Mouse (Mus musculus): ENCODE data around the gene Kcnh1. TPM values are rescaled to one million over a fixed set of nuclear protein-coding genes. Genes with fewer than 3 reads are reported as not detected.

Kcnh1 gene
- total and polyA plus RNA-seq, 2 experiments from 2014 or later, result 0.10 to 0.31 TPM

GRCm38 (mm10) chr1:192311851-192312438 is 121.4 kb downstream of the Kcnh1 start:
- Histone ChIP-seq H3K9ac (replicated peaks; ENCODE audit: low read depth, low read length) (no peak overlapping the region), H3K27ac (ENCODE audit: low read depth) (no peak overlapping the region), H3K36me3 (replicated peaks; ENCODE audit: control insufficient read depth, insufficient read depth, low read length) (no peaks in the 10 kb centered on the region), H3K4me3 (ENCODE audit: low read depth, low read length) (no peak overlapping the region), H3K27me3 (ENCODE audit: control insufficient read depth, insufficient read depth, low read length) (no peaks in the 10 kb centered on the region), H3K9me3 (replicated peaks; ENCODE audit: control insufficient read depth, low read length) (no peaks in the 10 kb centered on the region), H3K4me1 (ENCODE audit: control insufficient read depth, insufficient read depth) (no peaks in the 10 kb centered on the region), H3K4me2 (ENCODE audit: low read depth, low read length) (no peak overlapping the region)
- ATAC-seq (ENCODE audit: insufficient read depth, low read depth), result no peak
- DNase-seq (ENCODE audit: low spot score), result no peak
- 78% methylated on average over 6 of the region's 6 CpGs for WGBS
- TF ChIP-seq EP300 (IDR thresholded peaks at IDR 0.05; ENCODE audit: low read depth), result no peak
- TF ChIP-seq CTCF (IDR thresholded peaks at IDR 0.05; ENCODE audit: low read depth), result no peak

GRCm38 (mm10) chr1:192312446-192312845 is 121.9 kb downstream of the Kcnh1 start:
- DNase-seq (ENCODE audit: low spot score) (no peak), ATAC-seq (ENCODE audit: insufficient read depth, low read depth) (no peak)
- Histone ChIP-seq H3K36me3 (replicated peaks; ENCODE audit: control insufficient read depth, insufficient read depth, low read length) (no peaks in the 10 kb centered on the region), H3K4me3 (ENCODE audit: low read depth, low read length) (no peak overlapping the region), H3K27ac (ENCODE audit: low read depth) (no peak overlapping the region), H3K9ac (replicated peaks; ENCODE audit: low read depth, low read length) (no peak overlapping the region), H3K4me1 (ENCODE audit: control insufficient read depth, insufficient read depth) (no peaks in the 10 kb centered on the region), H3K4me2 (ENCODE audit: low read depth, low read length) (no peak overlapping the region), H3K27me3 (ENCODE audit: control insufficient read depth, insufficient read depth, low read length) (no peaks in the 10 kb centered on the region), H3K9me3 (replicated peaks; ENCODE audit: control insufficient read depth, low read length) (no peaks in the 10 kb centered on the region)
- TF ChIP-seq CTCF (IDR thresholded peaks at IDR 0.05; ENCODE audit: low read depth), result no peak
- TF ChIP-seq EP300 (IDR thresholded peaks at IDR 0.05; ENCODE audit: low read depth), result no peak
- WGBS, result 65% methylated on average over 4 of the region's 4 CpGs

- ATAC-seq (ENCODE audit: insufficient read depth, low read depth), result no peak
- Histone ChIP-seq H3K27ac (ENCODE audit: low read depth) (no peak overlapping the region), H3K9ac (replicated peaks; ENCODE audit: low read depth, low read length) (no peak overlapping the region), H3K9me3 (replicated peaks; ENCODE audit: control insufficient read depth, low read length) (no peaks in the 10 kb centered on the region), H3K27me3 (ENCODE audit: control insufficient read depth, insufficient read depth, low read length) (no peaks in the 10 kb centered on the region), H3K4me1 (ENCODE audit: control insufficient read depth, insufficient read depth) (no peaks in the 10 kb centered on the region), H3K36me3 (replicated peaks; ENCODE audit: control insufficient read depth, insufficient read depth, low read length) (no peaks in the 10 kb centered on the region), H3K4me2 (ENCODE audit: low read depth, low read length) (no peak overlapping the region), H3K4me3 (ENCODE audit: low read depth, low read length) (no peak overlapping the region)
- WGBS, result 87% methylated on average over 4 of the region's 4 CpGs
- DNase-seq (ENCODE audit: low spot score), result no peak
- TF ChIP-seq CTCF (IDR thresholded peaks at IDR 0.05; ENCODE audit: low read depth) (no peak), EP300 (IDR thresholded peaks at IDR 0.05; ENCODE audit: low read depth) (no peak)
Measured at GRCm38 (mm10) chr1:192312998-192313397, 122.4 kb downstream of the Kcnh1 start.

- no peak overlapping the region for H3K4me2 ChIP-seq (ENCODE audit: low read depth, low read length)
- ATAC-seq (ENCODE audit: insufficient read depth, low read depth), result no peak
- no peak for DNase-seq (ENCODE audit: low spot score)
- no peak overlapping the region for H3K4me3 ChIP-seq (ENCODE audit: low read depth, low read length)
- H3K27me3 ChIP-seq (ENCODE audit: control insufficient read depth, insufficient read depth, low read length), result no peaks in the 10 kb centered on the region
- H3K27ac ChIP-seq (ENCODE audit: low read depth), result no peak overlapping the region
- WGBS, result 54% methylated on average over 7 of the region's 7 CpGs
- H3K9ac ChIP-seq (replicated peaks; ENCODE audit: low read depth, low read length), result no peak overlapping the region
- no peaks in the 10 kb centered on the region for H3K9me3 ChIP-seq (replicated peaks; ENCODE audit: control insufficient read depth, low read length)
- TF ChIP-seq CTCF (IDR thresholded peaks at IDR 0.05; ENCODE audit: low read depth) (no peak), EP300 (IDR thresholded peaks at IDR 0.05; ENCODE audit: low read depth) (no peak)
- no peaks in the 10 kb centered on the region for H3K4me1 ChIP-seq (ENCODE audit: control insufficient read depth, insufficient read depth)
- H3K36me3 ChIP-seq (replicated peaks; ENCODE audit: control insufficient read depth, insufficient read depth, low read length), result no peaks in the 10 kb centered on the region
Measured at GRCm38 (mm10) chr1:192313571-192313972, 123.0 kb downstream of the Kcnh1 start.

- H3K27me3 ChIP-seq (ENCODE audit: control insufficient read depth, insufficient read depth, low read length), result no peaks in the 10 kb centered on the region
Measured at GRCm38 (mm10) chr1:192314044-192314443, 123.5 kb downstream of the Kcnh1 start.

More at GRCm38 (mm10) chr1:192314044-192314443, 123.5 kb downstream of the Kcnh1 start:
- Histone ChIP-seq H3K4me2 (ENCODE audit: low read depth, low read length) (no peak overlapping the region), H3K4me3 (ENCODE audit: low read depth, low read length) (no peak overlapping the region), H3K36me3 (replicated peaks; ENCODE audit: control insufficient read depth, insufficient read depth, low read length) (no peaks in the 10 kb centered on the region), H3K27ac (ENCODE audit: low read depth) (no peak overlapping the region), H3K9me3 (replicated peaks; ENCODE audit: control insufficient read depth, low read length) (no peaks in the 10 kb centered on the region), H3K9ac (replicated peaks; ENCODE audit: low read depth, low read length) (no peak overlapping the region), H3K4me1 (ENCODE audit: control insufficient read depth, insufficient read depth) (no peaks in the 10 kb centered on the region)
- no peak for DNase-seq (ENCODE audit: low spot score)
- WGBS, result 37% methylated on average over 3 of the region's 3 CpGs
- ATAC-seq (ENCODE audit: insufficient read depth, low read depth), result no peak
- TF ChIP-seq CTCF (IDR thresholded peaks at IDR 0.05; ENCODE audit: low read depth) (no peak), EP300 (IDR thresholded peaks at IDR 0.05; ENCODE audit: low read depth) (no peak)

All from heart, postnatal 0 days (tissue).